Mouse (Mus musculus) midbrain, embryonic 12.5 days (tissue): ENCODE data around the gene Evpl. TPM values are rescaled to one million over a fixed set of nuclear protein-coding genes. Genes with fewer than 3 reads are reported as not detected.

ENCODE experiments used
- ATAC-seq: fragments of 200-750 bp; cut with Nextera tagmentation; 2 replicates; pipeline ENCODE4 v1.8.0; 2017; ENCODE audit warnings: low read depth, moderate TSS enrichment, moderate library complexity; ENCODE audit not compliant: low FRiP score
- H3K27ac ChIP-seq: fragments of 300-500 bp; sonication (generic); replicated peaks from 2 replicates; pipeline ENCODE4 v1.5.1; 2016; ENCODE audit warnings: mild to moderate bottlenecking
- H3K27me3 ChIP-seq: fragments of 300-500 bp; sonication (generic); 2 replicates; pipeline ENCODE4 v1.6.1; 2016; ENCODE audit warnings: mild to moderate bottlenecking
- H3K36me3 ChIP-seq: fragments of 300-500 bp; sonication (generic); 2 replicates; pipeline ENCODE4 v1.6.1; 2016
- H3K4me1 ChIP-seq: fragments of 300-500 bp; sonication (generic); 2 replicates; pipeline ENCODE4 v1.6.1; 2016
- H3K4me2 ChIP-seq: fragments of 300-500 bp; sonication (generic); replicated peaks from 2 replicates; pipeline ENCODE4 v1.6.1; 2016; ENCODE audit warnings: mild to moderate bottlenecking, moderate library complexity
- H3K4me3 ChIP-seq: fragments of 300-500 bp; sonication (generic); 2 replicates; pipeline ENCODE4 v1.5.1; 2016; ENCODE audit warnings: mild to moderate bottlenecking
- H3K9ac ChIP-seq: fragments of 300-500 bp; sonication (generic); replicated peaks from 2 replicates; pipeline ENCODE4 v1.6.1; 2016; ENCODE audit warnings: mild to moderate bottlenecking, moderate library complexity
- H3K9me3 ChIP-seq: fragments of 300-500 bp; sonication (generic); 2 replicates; pipeline ENCODE4 v1.6.1; 2016; ENCODE audit warnings: mild to moderate bottlenecking
- WGBS: fragments of 180-500 bp; shearing (Covaris S2); methylation state at CpG from one replicate; pipeline ENCODE4 v1.1.7; 2016; 5-methylcytosine and 5-hydroxymethylcytosine counted together
- polyA plus RNA-seq: library from polyadenylated mRNA; unstranded; fragments of >200 nt; fragmentation: Nextera tagmentation; extraction: Ambion mirVana; gene quantifications from 2 replicates; pipeline ENCODE4 v1.2.1, GENCODE M21; 2016

The Evpl gene
- polyA plus RNA-seq, 1 experiment from 2014 or later, result 1.1 TPM

- Histone ChIP-seq H3K4me3 (no peak overlapping the region), H3K9ac (no peak overlapping the region), H3K36me3 (peaks cover 23% of the 10 kb centered on the region), H3K4me2 (no peak overlapping the region), H3K27ac (no peak overlapping the region), H3K4me1 (no peaks in the 10 kb centered on the region), H3K27me3 (no peaks in the 10 kb centered on the region), H3K9me3 (no peaks in the 10 kb centered on the region)
- 83% methylated on average over 4 of the region's 4 CpGs for WGBS
- ATAC-seq, result no peak
Observed at GRCm38 (mm10) chr11:116206678-116207077, 31.2 kb downstream of the Evpl start.

- ATAC-seq, result no peak
- 93% methylated on average over 3 of the region's 3 CpGs for WGBS
- peaks cover 5% of the 10 kb centered on the region for H3K4me1 ChIP-seq
Observed at GRCm38 (mm10) chr11:116203150-116203549, 34.7 kb downstream of the Evpl start.

GRCm38 (mm10) chr11:116201151-116201550 is 36.7 kb downstream of the Evpl start:
- no peak overlapping the region for H3K4me3 ChIP-seq
- peaks cover 13% of the 10 kb centered on the region for H3K4me1 ChIP-seq
- no peak overlapping the region for H3K27ac ChIP-seq
- H3K27me3 ChIP-seq, result no peaks in the 10 kb centered on the region
- ATAC-seq, result no peak
- WGBS, result 86% methylated on average over 2 of the region's 2 CpGs
- no peak overlapping the region for H3K9ac ChIP-seq
- H3K36me3 ChIP-seq, result peaks cover 19% of the 10 kb centered on the region
- no peaks in the 10 kb centered on the region for H3K9me3 ChIP-seq
- no peak overlapping the region for H3K4me2 ChIP-seq

More at GRCm38 (mm10) chr11:116203150-116203549, 34.7 kb downstream of the Evpl start:
- Histone ChIP-seq H3K27me3 (no peaks in the 10 kb centered on the region), H3K9me3 (no peaks in the 10 kb centered on the region), H3K27ac (no peak overlapping the region), H3K4me3 (no peak overlapping the region), H3K36me3 (peaks cover 23% of the 10 kb centered on the region), H3K4me2 (no peak overlapping the region), H3K9ac (no peak overlapping the region)

GRCm38 (mm10) chr11:116198639-116199531 is 39.0 kb downstream of the Evpl start, which contains the start of the genes Ten1 and Acox1:
Gene Ten1 (plus strand): TSS chr11:116198855.
Gene Acox1 (minus strand): TSS chr11:116199045.
- peaks cover 11% of the 10 kb centered on the region; the same call in 1 of the 2 replicates for H3K36me3 ChIP-seq
- H3K4me2 ChIP-seq, result peak within 1 kb of the TSS; percentile 78
- H3K9ac ChIP-seq, result peak within 1 kb of the TSS; percentile 71
- peaks cover 13% of the 10 kb centered on the region for H3K4me1 ChIP-seq
- ATAC-seq, result peak; percentile 99
- H3K4me3 ChIP-seq, result peak within 1 kb of the TSS; percentile 63
- under 1% methylated on average over 62 of the region's 62 CpGs for WGBS
- no peaks in the 10 kb centered on the region for H3K9me3 ChIP-seq
- no peaks in the 10 kb centered on the region for H3K27me3 ChIP-seq
- peak within 1 kb of the TSS; percentile 94 for H3K27ac ChIP-seq

GRCm38 (mm10) chr11:116198132-116198531 is 39.7 kb downstream of the Evpl start:
- peak overlapping the region; percentile 94 for H3K27ac ChIP-seq
- peak overlapping the region; percentile 71 for H3K9ac ChIP-seq
- peak; percentile 7; the same call in 1 of the 2 replicates for ATAC-seq
- 27% methylated on average over 13 of the region's 13 CpGs for WGBS
- H3K36me3 ChIP-seq, result peaks cover 11% of the 10 kb centered on the region; the same call in 1 of the 2 replicates
- no peaks in the 10 kb centered on the region for H3K27me3 ChIP-seq
- H3K4me3 ChIP-seq, result peak overlapping the region; percentile 63
- peaks cover 13% of the 10 kb centered on the region for H3K4me1 ChIP-seq
- peak overlapping the region; percentile 78 for H3K4me2 ChIP-seq
- H3K9me3 ChIP-seq, result no peaks in the 10 kb centered on the region

- H3K36me3 ChIP-seq, result peaks cover 11% of the 10 kb centered on the region; the same call in 1 of the 2 replicates
- no peaks in the 10 kb centered on the region for H3K9me3 ChIP-seq
- no peak overlapping the region for H3K27ac ChIP-seq
- H3K27me3 ChIP-seq, result no peaks in the 10 kb centered on the region
- H3K4me3 ChIP-seq, result no peak overlapping the region
- H3K4me1 ChIP-seq, result peaks cover 13% of the 10 kb centered on the region
- 95% methylated on average over 6 of the region's 6 CpGs for WGBS
- no peak for ATAC-seq
- peak overlapping the region; percentile 78 for H3K4me2 ChIP-seq
- H3K9ac ChIP-seq, result no peak overlapping the region
Observed at GRCm38 (mm10) chr11:116197584-116197906, 40.3 kb downstream of the Evpl start.

GRCm38 (mm10) chr11:116196866-116197583 is 40.9 kb downstream of the Evpl start:
- Histone ChIP-seq H3K4me3 (no peak overlapping the region), H3K4me2 (peak overlapping the region; percentile 78)
- ATAC-seq, result no peak

GRCm38 (mm10) chr11:116196336-116196735 is 41.5 kb downstream of the Evpl start:
- Histone ChIP-seq H3K9ac (no peak overlapping the region), H3K4me2 (no peak overlapping the region), H3K27me3 (no peaks in the 10 kb centered on the region), H3K27ac (no peak overlapping the region), H3K4me3 (no peak overlapping the region), H3K9me3 (no peaks in the 10 kb centered on the region), H3K36me3 (peaks cover 10% of the 10 kb centered on the region; the same call in 1 of the 2 replicates), H3K4me1 (peaks cover 13% of the 10 kb centered on the region)
- ATAC-seq, result no peak
- WGBS, result 89% methylated on average over 3 of the region's 3 CpGs

More at GRCm38 (mm10) chr11:116196866-116197583, 40.9 kb downstream of the Evpl start:
- WGBS, result 94% methylated on average over 18 of the region's 18 CpGs
- H3K27ac ChIP-seq, result no peak overlapping the region
- no peaks in the 10 kb centered on the region for H3K9me3 ChIP-seq
- H3K36me3 ChIP-seq, result peaks cover 10% of the 10 kb centered on the region; the same call in 1 of the 2 replicates
- no peak overlapping the region for H3K9ac ChIP-seq
- H3K27me3 ChIP-seq, result no peaks in the 10 kb centered on the region
- H3K4me1 ChIP-seq, result peaks cover 13% of the 10 kb centered on the region

GRCm38 (mm10) chr11:116195252-116195651 is 42.6 kb downstream of the Evpl start:
- H3K4me2 ChIP-seq, result no peak overlapping the region
- H3K36me3 ChIP-seq, result peaks cover 15% of the 10 kb centered on the region; the same call in 1 of the 2 replicates
- 82% methylated on average over 5 of the region's 5 CpGs for WGBS
- no peaks in the 10 kb centered on the region for H3K9me3 ChIP-seq
- H3K9ac ChIP-seq, result no peak overlapping the region
- H3K4me1 ChIP-seq, result peaks cover 13% of the 10 kb centered on the region
- no peak overlapping the region for H3K4me3 ChIP-seq
- no peaks in the 10 kb centered on the region for H3K27me3 ChIP-seq
- no peak for ATAC-seq
- H3K27ac ChIP-seq, result no peak overlapping the region

- Histone ChIP-seq H3K9ac (no peak overlapping the region), H3K4me2 (no peak overlapping the region), H3K4me3 (no peak overlapping the region), H3K4me1 (peaks cover 12% of the 10 kb centered on the region), H3K36me3 (peaks cover 18% of the 10 kb centered on the region), H3K27me3 (no peaks in the 10 kb centered on the region), H3K27ac (no peak overlapping the region), H3K9me3 (no peaks in the 10 kb centered on the region)
- no peak for ATAC-seq
- WGBS, result 97% methylated on average over 8 of the region's 8 CpGs
Observed at GRCm38 (mm10) chr11:116194619-116195018, 43.3 kb downstream of the Evpl start.

GRCm38 (mm10) chr11:116187226-116187930 is 50.5 kb downstream of the Evpl start:
- Histone ChIP-seq H3K27me3 (no peaks in the 10 kb centered on the region), H3K36me3 (peaks cover 43% of the 10 kb centered on the region), H3K4me1 (peaks cover 8% of the 10 kb centered on the region; the same call in 1 of the 2 replicates), H3K4me3 (no peak overlapping the region), H3K9ac (no peak overlapping the region), H3K27ac (no peak overlapping the region; the same call in 1 of the 2 replicates), H3K9me3 (no peaks in the 10 kb centered on the region), H3K4me2 (no peak overlapping the region)
- ATAC-seq, result no peak
- 46% methylated on average over 11 of the region's 11 CpGs for WGBS
